Mouse (Mus musculus): ENCODE data around the gene Mdm2. TPM values are rescaled to one million over a fixed set of nuclear protein-coding genes. Genes with fewer than 3 reads are reported as not detected.

Gene Mdm2
- total and polyA plus RNA-seq, 2 experiments = 18.2 to 24.6 TPM

- WGBS = 89% methylated on average over 11 of the region's 11 CpGs
- no peaks in the 10 kb centered on the region for H3K79me2 ChIP-seq (ENCODE audit: control insufficient read depth, insufficient read depth, low read length)
Observed at GRCm38 (mm10) chr10:117644828-117645227, 65.7 kb downstream of the Mdm2 start.

GRCm38 (mm10) chr10:117644429-117644748, 66.2 kb downstream of the Mdm2 start:
- H3K79me2 ChIP-seq (ENCODE audit: control insufficient read depth, insufficient read depth, low read length) = no peaks in the 10 kb centered on the region
- DNase-seq (ENCODE audit: extremely low read depth, low read depth, low spot score) = no peak
- TF ChIP-seq CTCF (IDR thresholded peaks at IDR 0.05; ENCODE audit: low read depth, low read length) (no peak), POLR2A (IDR thresholded peaks at IDR 0.05; ENCODE audit: extremely low read depth, insufficient read depth, low read length) (no peak)
- H3K4me1 ChIP-seq (ENCODE audit: control insufficient read depth, insufficient read depth, low read length) = no peaks in the 10 kb centered on the region
- H3K27ac ChIP-seq (replicated peaks; ENCODE audit: insufficient read depth, low read depth, low read length) = no peak overlapping the region
- no peaks in the 10 kb centered on the region for H3K36me3 ChIP-seq (ENCODE audit: control insufficient read depth, insufficient read depth, low read length)
- 92% methylated on average over 8 of the region's 8 CpGs for WGBS
- no peak overlapping the region for H3K4me3 ChIP-seq (ENCODE audit: insufficient read depth, low read depth, low read length)
- H3K9ac ChIP-seq (ENCODE audit: low read depth, low read length) = no peak overlapping the region
- H3K27me3 ChIP-seq (ENCODE audit: control insufficient read depth, insufficient read depth, low read length) = no peaks in the 10 kb centered on the region

More at GRCm38 (mm10) chr10:117644828-117645227, 65.7 kb downstream of the Mdm2 start:
- Histone ChIP-seq H3K4me1 (ENCODE audit: control insufficient read depth, insufficient read depth, low read length) (no peaks in the 10 kb centered on the region), H3K27me3 (ENCODE audit: control insufficient read depth, insufficient read depth, low read length) (no peaks in the 10 kb centered on the region), H3K27ac (replicated peaks; ENCODE audit: insufficient read depth, low read depth, low read length) (no peak overlapping the region), H3K9ac (ENCODE audit: low read depth, low read length) (no peak overlapping the region), H3K4me3 (ENCODE audit: insufficient read depth, low read depth, low read length) (no peak overlapping the region), H3K36me3 (ENCODE audit: control insufficient read depth, insufficient read depth, low read length) (no peaks in the 10 kb centered on the region)
- TF ChIP-seq CTCF (IDR thresholded peaks at IDR 0.05; ENCODE audit: low read depth, low read length) = no peak
- no peak for TF ChIP-seq POLR2A (IDR thresholded peaks at IDR 0.05; ENCODE audit: extremely low read depth, insufficient read depth, low read length)
- no peak for DNase-seq (ENCODE audit: extremely low read depth, low read depth, low spot score)

- no peaks in the 10 kb centered on the region for H3K79me2 ChIP-seq (ENCODE audit: control insufficient read depth, insufficient read depth, low read length)
- no peak overlapping the region for H3K27ac ChIP-seq (replicated peaks; ENCODE audit: insufficient read depth, low read depth, low read length)
- no peaks in the 10 kb centered on the region for H3K27me3 ChIP-seq (ENCODE audit: control insufficient read depth, insufficient read depth, low read length)
- no peak overlapping the region for H3K4me3 ChIP-seq (ENCODE audit: insufficient read depth, low read depth, low read length)
- WGBS = 90% methylated on average over 12 of the region's 12 CpGs
- no peak for TF ChIP-seq POLR2A (IDR thresholded peaks at IDR 0.05; ENCODE audit: extremely low read depth, insufficient read depth, low read length)
- TF ChIP-seq CTCF (IDR thresholded peaks at IDR 0.05; ENCODE audit: low read depth, low read length) = no peak
- DNase-seq (ENCODE audit: extremely low read depth, low read depth, low spot score) = no peak
- H3K36me3 ChIP-seq (ENCODE audit: control insufficient read depth, insufficient read depth, low read length) = no peaks in the 10 kb centered on the region
- H3K4me1 ChIP-seq (ENCODE audit: control insufficient read depth, insufficient read depth, low read length) = no peaks in the 10 kb centered on the region
- H3K9ac ChIP-seq (ENCODE audit: low read depth, low read length) = no peak overlapping the region
Observed at GRCm38 (mm10) chr10:117643711-117644428, 66.7 kb downstream of the Mdm2 start.

GRCm38 (mm10) chr10:117643302-117643701, 67.3 kb downstream of the Mdm2 start:
- no peak for DNase-seq (ENCODE audit: extremely low read depth, low read depth, low spot score)
- no peak for TF ChIP-seq POLR2A (IDR thresholded peaks at IDR 0.05; ENCODE audit: extremely low read depth, insufficient read depth, low read length)
- TF ChIP-seq CTCF (IDR thresholded peaks at IDR 0.05; ENCODE audit: low read depth, low read length) = no peak
- Histone ChIP-seq H3K4me3 (ENCODE audit: insufficient read depth, low read depth, low read length) (no peak overlapping the region), H3K4me1 (ENCODE audit: control insufficient read depth, insufficient read depth, low read length) (no peaks in the 10 kb centered on the region), H3K27me3 (ENCODE audit: control insufficient read depth, insufficient read depth, low read length) (no peaks in the 10 kb centered on the region), H3K79me2 (ENCODE audit: control insufficient read depth, insufficient read depth, low read length) (no peaks in the 10 kb centered on the region), H3K9ac (ENCODE audit: low read depth, low read length) (no peak overlapping the region), H3K27ac (replicated peaks; ENCODE audit: insufficient read depth, low read depth, low read length) (no peak overlapping the region), H3K36me3 (ENCODE audit: control insufficient read depth, insufficient read depth, low read length) (no peaks in the 10 kb centered on the region)
- WGBS = 73% methylated on average over 6 of the region's 6 CpGs

GRCm38 (mm10) chr10:117642491-117643262, 67.9 kb downstream of the Mdm2 start:
- no peak for DNase-seq (ENCODE audit: extremely low read depth, low read depth, low spot score)
- Histone ChIP-seq H3K9ac (ENCODE audit: low read depth, low read length) (no peak overlapping the region), H3K27ac (replicated peaks; ENCODE audit: insufficient read depth, low read depth, low read length) (no peak overlapping the region), H3K4me1 (ENCODE audit: control insufficient read depth, insufficient read depth, low read length) (no peaks in the 10 kb centered on the region), H3K27me3 (ENCODE audit: control insufficient read depth, insufficient read depth, low read length) (no peaks in the 10 kb centered on the region), H3K79me2 (ENCODE audit: control insufficient read depth, insufficient read depth, low read length) (no peaks in the 10 kb centered on the region), H3K4me3 (ENCODE audit: insufficient read depth, low read depth, low read length) (no peak overlapping the region), H3K36me3 (ENCODE audit: control insufficient read depth, insufficient read depth, low read length) (no peaks in the 10 kb centered on the region)
- 93% methylated on average over 15 of the region's 15 CpGs for WGBS
- TF ChIP-seq POLR2A (IDR thresholded peaks at IDR 0.05; ENCODE audit: extremely low read depth, insufficient read depth, low read length) (no peak), CTCF (IDR thresholded peaks at IDR 0.05; ENCODE audit: low read depth, low read length) (no peak)

GRCm38 (mm10) chr10:117642201-117642450, 68.4 kb downstream of the Mdm2 start:
- 90% methylated on average over 9 of the region's 9 CpGs for WGBS

More at GRCm38 (mm10) chr10:117642201-117642450, 68.4 kb downstream of the Mdm2 start:
- H3K27ac ChIP-seq (replicated peaks; ENCODE audit: insufficient read depth, low read depth, low read length) = no peak overlapping the region
- H3K4me1 ChIP-seq (ENCODE audit: control insufficient read depth, insufficient read depth, low read length) = no peaks in the 10 kb centered on the region
- H3K79me2 ChIP-seq (ENCODE audit: control insufficient read depth, insufficient read depth, low read length) = no peaks in the 10 kb centered on the region
- no peaks in the 10 kb centered on the region for H3K27me3 ChIP-seq (ENCODE audit: control insufficient read depth, insufficient read depth, low read length)
- no peak overlapping the region for H3K9ac ChIP-seq (ENCODE audit: low read depth, low read length)
- no peaks in the 10 kb centered on the region for H3K36me3 ChIP-seq (ENCODE audit: control insufficient read depth, insufficient read depth, low read length)
- no peak for DNase-seq (ENCODE audit: extremely low read depth, low read depth, low spot score)
- no peak overlapping the region for H3K4me3 ChIP-seq (ENCODE audit: insufficient read depth, low read depth, low read length)
- TF ChIP-seq CTCF (IDR thresholded peaks at IDR 0.05; ENCODE audit: low read depth, low read length) (no peak), POLR2A (IDR thresholded peaks at IDR 0.05; ENCODE audit: extremely low read depth, insufficient read depth, low read length) (no peak)
